Mouse (Mus musculus): ENCODE data around the gene Pofut2.

DNA sequence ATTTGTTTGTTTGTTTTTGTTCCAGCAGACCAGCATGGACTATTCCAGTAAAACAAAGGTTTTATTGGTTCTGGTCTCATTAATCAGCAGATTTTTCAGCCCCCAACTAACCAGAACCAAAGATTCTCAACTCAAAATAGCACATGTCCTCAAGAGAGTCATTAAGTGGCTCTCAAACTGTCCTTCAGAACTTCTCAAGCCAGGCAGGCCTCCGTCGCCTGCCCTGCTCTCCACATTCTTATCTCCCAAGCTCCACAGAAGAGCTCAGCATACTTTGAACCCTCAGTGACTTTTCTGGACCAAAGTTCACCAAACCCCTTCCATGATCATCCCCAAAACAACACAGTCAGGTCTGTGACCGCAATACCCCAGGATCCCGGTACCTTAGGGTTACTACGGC, 45.5 kb upstream of the Pofut2 start:
- TF ChIP-seq CTCF (IDR thresholded peaks at IDR 0.05; ENCODE audit: extremely low read depth, insufficient read depth, insufficient read length, insufficient replicate concordance) (no peak), POLR2A (IDR thresholded peaks at IDR 0.05; ENCODE audit: low read depth, low read length) (no peak)
